Mouse (Mus musculus) hindbrain, embryonic 15.5 days (tissue): Measurements from ENCODE around the gene Fgfr2. TPM values are rescaled to one million over a fixed set of nuclear protein-coding genes. Genes with fewer than 3 reads are reported as not detected.
A peak's percentile ranks its signal among the peaks of the same experiment; 100 is the strongest.

Experiments
- ATAC-seq: fragments of 200-750 bp; cut with Nextera tagmentation; 2 replicates; pipeline ENCODE4 v1.8.0; 2017; ENCODE audit warnings: low read depth, moderate number of reproducible peaks, moderate TSS enrichment; ENCODE audit not compliant: low FRiP score
- H3K27ac ChIP-seq: fragments of 300-500 bp; sonication (generic); replicated peaks from 2 replicates; pipeline ENCODE4 v1.5.1; 2015; ENCODE audit warnings: mild to moderate bottlenecking, inconsistent platforms
- H3K27me3 ChIP-seq: fragments of 300-500 bp; sonication (generic); 2 replicates; pipeline ENCODE4 v1.6.1; 2015; ENCODE audit warnings: control low read depth, inconsistent platforms
- H3K36me3 ChIP-seq: fragments of 300-500 bp; sonication (generic); 2 replicates; pipeline ENCODE4 v1.6.1; 2015; ENCODE audit warnings: control low read depth, inconsistent platforms
- H3K4me1 ChIP-seq: fragments of 300-500 bp; sonication (generic); replicated peaks from 2 replicates; pipeline ENCODE4 v1.6.1; 2015; ENCODE audit warnings: control low read depth, inconsistent platforms
- H3K4me2 ChIP-seq: fragments of 300-500 bp; sonication (generic); 2 replicates; pipeline ENCODE4 v1.6.1; 2015; ENCODE audit warnings: moderate library complexity, mild to moderate bottlenecking, inconsistent platforms
- H3K4me3 ChIP-seq: fragments of 300-500 bp; sonication (generic); 2 replicates; pipeline ENCODE4 v1.5.1; 2015; ENCODE audit warnings: mild to moderate bottlenecking, inconsistent platforms
- H3K9ac ChIP-seq: fragments of 300-500 bp; sonication (generic); 2 replicates; pipeline ENCODE4 v1.6.1; 2015; ENCODE audit warnings: inconsistent platforms
- H3K9me3 ChIP-seq: fragments of 300-500 bp; sonication (generic); 2 replicates; pipeline ENCODE4 v1.6.1; 2016; ENCODE audit warnings: control low read depth, inconsistent platforms
- WGBS: fragments of 180-500 bp; shearing (Covaris S2); methylation state at CpG from one replicate; pipeline ENCODE4 v1.1.7; 2015; 5-methylcytosine and 5-hydroxymethylcytosine counted together
- polyA plus RNA-seq: library from polyadenylated mRNA; unstranded; fragments of >200 nt; fragmentation: Nextera tagmentation; extraction: Ambion mirVana; gene quantifications from 2 replicates; pipeline ENCODE4 v1.2.1, GENCODE M21; 2015

Fgfr2 gene
- polyA plus RNA-seq, 1 experiment from 2014 or later: 28.5 TPM

DNA sequence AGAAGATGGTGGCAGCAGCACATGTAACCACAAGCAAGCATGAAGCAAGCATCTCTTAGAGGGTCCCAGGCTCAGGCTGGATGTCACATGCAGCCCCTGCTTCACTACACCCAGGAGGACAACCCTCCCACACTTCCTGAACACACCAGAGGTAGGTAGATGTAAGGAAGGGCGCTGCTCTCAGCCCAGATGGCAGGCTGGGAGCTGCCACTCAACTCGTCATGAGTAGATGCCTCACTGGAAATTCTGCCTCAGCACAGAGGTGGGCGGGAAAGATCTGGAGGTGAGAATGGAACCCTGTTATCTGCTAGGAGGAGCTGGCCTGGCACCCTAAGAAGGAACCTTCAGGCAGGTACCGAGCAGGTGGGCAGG, 355.2 kb downstream of the Fgfr2 start:
- Histone ChIP-seq H3K4me1 (peaks cover 29% of the 10 kb centered on the region), H3K27ac (no peak overlapping the region), H3K9me3 (no peaks in the 10 kb centered on the region), H3K27me3 (no peaks in the 10 kb centered on the region), H3K4me2 (no peak overlapping the region), H3K4me3 (no peak overlapping the region), H3K9ac (no peak overlapping the region), H3K36me3 (no peaks in the 10 kb centered on the region)
- WGBS: 86% methylated on average over 4 of the region's 4 CpGs
- ATAC-seq: no peak

GRCm38 (mm10) chr7:132767233-132767998, 355.7 kb downstream of the Fgfr2 start:
- H3K4me3 ChIP-seq: no peak overlapping the region
- H3K4me2 ChIP-seq: no peak overlapping the region
- 23% methylated on average over 12 of the region's 12 CpGs for WGBS
- peak overlapping the region; percentile 49 for H3K27ac ChIP-seq
- H3K4me1 ChIP-seq: peaks cover 29% of the 10 kb centered on the region
- no peak overlapping the region for H3K9ac ChIP-seq
- H3K9me3 ChIP-seq: no peaks in the 10 kb centered on the region
- no peaks in the 10 kb centered on the region for H3K27me3 ChIP-seq
- ATAC-seq: peak; percentile 28; the same call in 1 of the 2 replicates
- H3K36me3 ChIP-seq: no peaks in the 10 kb centered on the region

DNA sequence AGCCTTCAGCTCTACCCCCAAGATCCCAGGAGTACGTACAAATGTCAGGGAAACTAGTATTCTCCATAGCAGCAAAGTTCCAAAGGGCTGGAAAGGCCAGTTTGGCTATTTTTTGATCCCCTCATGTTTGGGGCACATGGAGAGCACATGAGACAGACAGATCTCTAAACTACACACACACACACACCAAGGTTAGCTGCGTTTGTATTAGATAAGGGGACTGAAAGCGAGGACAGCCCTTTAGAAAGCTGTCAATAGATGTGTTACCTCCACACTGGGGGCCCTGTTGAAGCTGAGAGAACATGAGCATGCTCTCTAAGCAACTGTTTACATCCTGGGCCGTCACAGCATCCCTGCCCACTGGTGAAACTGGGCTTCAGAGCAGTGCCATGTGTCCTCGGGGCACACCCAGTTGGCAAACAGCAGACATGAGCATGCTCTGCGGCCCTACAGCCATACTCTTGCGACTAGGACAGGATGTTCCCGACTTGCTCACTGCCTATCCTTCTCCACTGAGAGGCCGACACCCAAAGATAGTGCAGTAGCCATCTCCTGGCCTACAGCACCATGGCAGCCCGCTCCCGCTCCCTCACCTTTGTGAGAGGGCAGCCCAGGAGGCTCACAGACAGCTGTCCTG, 356.8 kb downstream of the Fgfr2 start:
- H3K4me1 ChIP-seq: peaks cover 29% of the 10 kb centered on the region
- no peak for ATAC-seq
- WGBS: 90% methylated on average over 11 of the region's 11 CpGs
- H3K27me3 ChIP-seq: no peaks in the 10 kb centered on the region
- H3K4me3 ChIP-seq: no peak overlapping the region
- H3K27ac ChIP-seq: peak overlapping the region; percentile 49
- no peak overlapping the region for H3K4me2 ChIP-seq
- H3K9ac ChIP-seq: no peak overlapping the region
- H3K9me3 ChIP-seq: no peaks in the 10 kb centered on the region
- H3K36me3 ChIP-seq: no peaks in the 10 kb centered on the region

DNA sequence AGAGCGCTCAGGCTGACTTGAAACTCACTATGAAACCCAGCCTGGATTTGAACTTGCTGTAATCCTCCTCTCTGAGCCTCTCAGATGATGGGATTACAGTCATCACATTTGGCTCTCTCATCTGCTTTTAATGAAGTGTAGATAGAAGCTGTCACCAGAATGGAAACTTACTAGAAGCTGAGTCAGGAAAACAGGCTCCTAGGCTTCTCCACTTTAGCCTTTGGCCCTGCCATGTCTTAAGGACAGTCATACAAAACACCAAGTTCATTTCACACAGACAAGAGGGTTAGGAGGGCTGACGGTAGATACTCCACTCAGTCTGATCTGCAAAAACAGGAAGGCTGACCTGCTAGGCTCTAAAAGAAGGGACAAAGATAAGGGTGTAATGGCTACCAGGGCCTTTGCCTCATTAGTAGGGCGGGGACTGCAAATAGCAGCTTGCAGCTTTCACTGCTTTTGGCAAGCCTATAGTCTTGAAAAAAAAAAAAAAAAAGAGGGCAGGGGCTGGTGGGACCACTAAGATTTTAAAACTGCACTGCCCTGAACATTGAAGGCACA, 357.4 kb downstream of the Fgfr2 start:
- Histone ChIP-seq H3K36me3 (no peaks in the 10 kb centered on the region), H3K27ac (no peak overlapping the region), H3K4me1 (peaks cover 29% of the 10 kb centered on the region), H3K4me3 (no peak overlapping the region), H3K9ac (no peak overlapping the region), H3K9me3 (no peaks in the 10 kb centered on the region), H3K27me3 (no peaks in the 10 kb centered on the region), H3K4me2 (no peak overlapping the region)
- no peak for ATAC-seq
- 88% methylated on average over 3 of the region's 3 CpGs for WGBS

GRCm38 (mm10) chr7:132764896-132765491, 358.2 kb downstream of the Fgfr2 start:
- no peaks in the 10 kb centered on the region for H3K27me3 ChIP-seq
- H3K27ac ChIP-seq: no peak overlapping the region
- 91% methylated on average over 4 of the region's 4 CpGs for WGBS
- H3K4me1 ChIP-seq: peaks cover 29% of the 10 kb centered on the region
- no peaks in the 10 kb centered on the region for H3K36me3 ChIP-seq
- no peak overlapping the region for H3K4me3 ChIP-seq
- no peak for ATAC-seq
- H3K4me2 ChIP-seq: no peak overlapping the region
- H3K9ac ChIP-seq: no peak overlapping the region
- no peaks in the 10 kb centered on the region for H3K9me3 ChIP-seq

DNA sequence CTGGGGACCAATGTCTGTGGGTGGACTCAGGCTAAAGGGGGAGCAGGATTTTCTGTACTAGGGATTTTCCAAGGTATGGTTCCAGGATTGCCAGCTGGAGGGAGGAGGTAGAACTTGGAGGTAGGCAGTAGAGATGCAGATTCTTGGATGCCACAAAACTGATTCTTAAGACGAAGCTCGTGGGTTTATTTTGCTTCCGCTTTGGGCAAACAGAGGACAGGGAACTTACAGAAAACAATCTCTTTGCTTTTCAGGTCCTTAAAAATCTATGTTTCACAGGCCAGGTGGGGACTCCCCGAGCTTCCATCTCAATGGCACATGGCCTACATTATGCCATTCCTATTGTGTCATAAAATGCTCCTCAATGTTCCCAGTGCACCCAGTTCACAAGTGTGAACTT, 358.8 kb downstream of the Fgfr2 start:
- Histone ChIP-seq H3K27me3 (no peaks in the 10 kb centered on the region), H3K27ac (no peak overlapping the region), H3K9me3 (no peaks in the 10 kb centered on the region), H3K4me3 (no peak overlapping the region), H3K9ac (no peak overlapping the region), H3K4me2 (no peak overlapping the region), H3K4me1 (peaks cover 29% of the 10 kb centered on the region), H3K36me3 (no peaks in the 10 kb centered on the region)
- WGBS: 97% methylated on average over 4 of the region's 4 CpGs
- no peak for ATAC-seq

DNA sequence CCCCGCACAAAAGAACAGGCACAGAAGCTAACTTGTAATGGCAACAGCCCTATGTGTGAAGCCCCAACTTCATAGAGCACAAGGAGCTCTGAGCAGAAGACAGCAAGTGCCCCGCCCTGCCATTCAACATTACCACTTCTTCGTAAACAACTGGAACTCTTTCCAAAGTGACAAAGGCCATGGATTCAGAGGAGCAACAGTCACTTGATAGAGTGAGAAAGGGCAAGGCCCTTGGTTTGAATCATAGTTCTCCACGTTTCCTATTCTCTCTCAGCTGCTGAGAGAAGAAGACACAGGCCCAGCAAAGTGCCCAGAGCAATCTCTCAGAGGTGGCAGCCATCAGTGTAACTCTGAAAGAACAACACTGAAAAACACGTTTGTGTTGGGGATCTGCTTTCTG, 359.2 kb downstream of the Fgfr2 start:
- peaks cover 27% of the 10 kb centered on the region for H3K4me1 ChIP-seq
- no peak overlapping the region for H3K9ac ChIP-seq
- H3K27me3 ChIP-seq: no peaks in the 10 kb centered on the region
- ATAC-seq: no peak
- H3K4me2 ChIP-seq: no peak overlapping the region
- no peak overlapping the region for H3K27ac ChIP-seq
- H3K36me3 ChIP-seq: no peaks in the 10 kb centered on the region
- H3K9me3 ChIP-seq: no peaks in the 10 kb centered on the region
- H3K4me3 ChIP-seq: no peak overlapping the region
- 93% methylated on average over 5 of the region's 5 CpGs for WGBS

- Histone ChIP-seq H3K9me3 (no peaks in the 10 kb centered on the region), H3K4me1 (peaks cover 22% of the 10 kb centered on the region), H3K4me2 (no peak overlapping the region), H3K27me3 (no peaks in the 10 kb centered on the region), H3K36me3 (no peaks in the 10 kb centered on the region), H3K27ac (no peak overlapping the region), H3K9ac (no peak overlapping the region), H3K4me3 (no peak overlapping the region)
- WGBS: 95% methylated on average over 6 of the region's 6 CpGs
- no peak for ATAC-seq
Measured at GRCm38 (mm10) chr7:132763351-132763750, 359.8 kb downstream of the Fgfr2 start.

GRCm38 (mm10) chr7:132761409-132761808, 361.7 kb downstream of the Fgfr2 start:
- H3K27ac ChIP-seq: no peak overlapping the region
- WGBS: 91% methylated on average over 2 of the region's 2 CpGs
- H3K4me1 ChIP-seq: peaks cover 2% of the 10 kb centered on the region
- H3K9ac ChIP-seq: no peak overlapping the region
- no peaks in the 10 kb centered on the region for H3K27me3 ChIP-seq
- no peaks in the 10 kb centered on the region for H3K36me3 ChIP-seq
- no peak for ATAC-seq
- no peak overlapping the region for H3K4me3 ChIP-seq
- H3K4me2 ChIP-seq: no peak overlapping the region
- no peaks in the 10 kb centered on the region for H3K9me3 ChIP-seq

GRCm38 (mm10) chr7:132760589-132761180, 362.5 kb downstream of the Fgfr2 start:
- Histone ChIP-seq H3K9me3 (no peaks in the 10 kb centered on the region), H3K9ac (no peak overlapping the region), H3K4me1 (no peaks in the 10 kb centered on the region; the same call in 1 of the 2 replicates), H3K4me3 (no peak overlapping the region), H3K27me3 (no peaks in the 10 kb centered on the region), H3K4me2 (no peak overlapping the region), H3K36me3 (no peaks in the 10 kb centered on the region), H3K27ac (peak overlapping the region; percentile 69)
- WGBS: 96% methylated on average over 6 of the region's 6 CpGs
- no peak for ATAC-seq

DNA sequence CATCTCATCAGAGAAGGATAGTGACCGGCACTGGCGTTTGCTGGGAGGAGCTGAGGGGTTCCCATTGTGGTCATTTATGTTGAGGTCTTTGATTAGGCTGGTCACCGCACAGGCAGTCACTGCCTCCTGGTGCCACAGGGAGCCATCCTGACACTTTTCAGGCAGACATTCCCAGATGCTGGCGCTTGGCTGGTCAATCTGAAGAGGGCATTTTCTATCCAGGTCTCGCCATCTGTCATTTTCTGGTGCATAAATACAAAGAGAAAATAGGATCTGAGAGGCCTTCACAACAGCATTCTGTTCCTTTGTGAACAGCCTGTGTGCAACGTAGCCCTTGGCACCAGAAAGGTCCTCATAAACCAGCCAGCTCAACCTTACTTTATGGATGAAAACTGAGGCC, 363.2 kb downstream of the Fgfr2 start:
- H3K4me1 ChIP-seq: peaks cover 3% of the 10 kb centered on the region
- 60% methylated on average over 6 of the region's 6 CpGs for WGBS
- no peak overlapping the region for H3K4me2 ChIP-seq
- ATAC-seq: peak; percentile 43; the same call in 1 of the 2 replicates
- H3K9ac ChIP-seq: no peak overlapping the region
- no peaks in the 10 kb centered on the region for H3K9me3 ChIP-seq
- peak overlapping the region; percentile 69 for H3K27ac ChIP-seq
- no peak overlapping the region for H3K4me3 ChIP-seq
- H3K36me3 ChIP-seq: no peaks in the 10 kb centered on the region
- H3K27me3 ChIP-seq: no peaks in the 10 kb centered on the region

- H3K4me1 ChIP-seq: peaks cover 8% of the 10 kb centered on the region
- no peak overlapping the region for H3K4me2 ChIP-seq
- no peaks in the 10 kb centered on the region for H3K27me3 ChIP-seq
- WGBS: 89% methylated on average over 22 of the region's 22 CpGs
- H3K27ac ChIP-seq: peak overlapping the region; percentile 69
- no peak overlapping the region for H3K9ac ChIP-seq
- ATAC-seq: peak; percentile 66
- H3K9me3 ChIP-seq: no peaks in the 10 kb centered on the region
- H3K4me3 ChIP-seq: no peak overlapping the region
- no peaks in the 10 kb centered on the region for H3K36me3 ChIP-seq
Measured at GRCm38 (mm10) chr7:132759405-132759891, 363.7 kb downstream of the Fgfr2 start.
